Mouse (Mus musculus) lung, postnatal 14 days (tissue): ENCODE results near the gene Igf1r.

Experiments
- DNase-seq: peaks from one replicate; pipeline ENCODE4 v3.0.0; 2021

The Igf1r gene

GRCm38 (mm10) chr7:68128271-68128674 lies 175.6 kb downstream of the Igf1r start:
- DNase-seq, result no peak

- peak; percentile 99 for DNase-seq
Observed at GRCm38 (mm10) chr7:68129077-68129511, 176.5 kb downstream of the Igf1r start.

GRCm38 (mm10) chr7:68129546-68130253 lies 177.1 kb downstream of the Igf1r start:
- DNase-seq, result peak; percentile 94

- peak; percentile 43 for DNase-seq
Observed at GRCm38 (mm10) chr7:68130950-68131580, 178.4 kb downstream of the Igf1r start.

- DNase-seq, result no peak
Observed at GRCm38 (mm10) chr7:68133679-68134078, 181.1 kb downstream of the Igf1r start.

GRCm38 (mm10) chr7:68134948-68135347 lies 182.3 kb downstream of the Igf1r start:
- DNase-seq, result peak; percentile 55

- no peak for DNase-seq
Observed at GRCm38 (mm10) chr7:68136056-68136455, 183.4 kb downstream of the Igf1r start.

GRCm38 (mm10) chr7:68139384-68139783 lies 186.8 kb downstream of the Igf1r start:
- DNase-seq, result no peak

- DNase-seq, result no peak
Observed at GRCm38 (mm10) chr7:68140041-68140807, 187.6 kb downstream of the Igf1r start.

- DNase-seq, result no peak
Observed at GRCm38 (mm10) chr7:68144266-68144665, 191.6 kb downstream of the Igf1r start.

GRCm38 (mm10) chr7:68148297-68149048 lies 195.8 kb downstream of the Igf1r start:
- no peak for DNase-seq

- DNase-seq, result no peak
Observed at GRCm38 (mm10) chr7:68151892-68152291, 199.3 kb downstream of the Igf1r start.

GRCm38 (mm10) chr7:68152458-68152857 lies 199.8 kb downstream of the Igf1r start:
- no peak for DNase-seq

GRCm38 (mm10) chr7:68153269-68153668 lies 200.6 kb downstream of the Igf1r start:
- no peak for DNase-seq

- no peak for DNase-seq
Observed at GRCm38 (mm10) chr7:68154588-68154987, 202.0 kb downstream of the Igf1r start.

GRCm38 (mm10) chr7:68160094-68160791 lies 207.6 kb downstream of the Igf1r start:
- DNase-seq, result no peak

- no peak for DNase-seq
Observed at GRCm38 (mm10) chr7:68164074-68164473, 211.4 kb downstream of the Igf1r start.

GRCm38 (mm10) chr7:68172776-68173175 lies 220.1 kb downstream of the Igf1r start:
- no peak for DNase-seq

GRCm38 (mm10) chr7:68179672-68180071 lies 227.0 kb downstream of the Igf1r start:
- no peak for DNase-seq

GRCm38 (mm10) chr7:68181104-68181503 lies 228.5 kb downstream of the Igf1r start:
- DNase-seq, result no peak

GRCm38 (mm10) chr7:68182025-68182424 lies 229.4 kb downstream of the Igf1r start:
- DNase-seq, result no peak

- no peak for DNase-seq
Observed at GRCm38 (mm10) chr7:68182773-68183172, 230.1 kb downstream of the Igf1r start.
